Mouse (Mus musculus) ovary, postnatal 10 days (tissue): Measurements from ENCODE around the gene Cacul1.

ENCODE experiments used
- DNase-seq: peaks from one replicate; pipeline ENCODE4 v3.0.0; 2022; ENCODE audit warnings: low spot score

The Cacul1 gene

DNA sequence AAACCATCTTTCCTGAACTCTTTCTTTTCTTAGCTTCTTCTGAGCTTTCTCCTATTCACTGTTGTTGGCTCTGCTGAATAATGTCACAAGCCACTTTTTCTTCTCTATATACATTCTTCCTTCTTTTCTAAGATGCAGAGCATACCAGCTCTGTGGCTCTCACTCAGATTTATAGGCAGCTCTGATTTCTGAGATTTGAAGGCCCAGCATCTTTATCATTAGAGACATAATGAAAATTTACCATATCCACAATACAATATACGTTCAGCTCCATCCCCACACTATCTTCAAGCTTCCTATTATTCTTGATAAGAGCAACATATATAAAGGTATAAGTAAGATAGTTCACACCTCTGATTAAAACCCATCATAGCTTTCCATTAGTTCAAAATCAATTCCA, 50.7 kb downstream of the Cacul1 start:
- no peak for DNase-seq

DNA sequence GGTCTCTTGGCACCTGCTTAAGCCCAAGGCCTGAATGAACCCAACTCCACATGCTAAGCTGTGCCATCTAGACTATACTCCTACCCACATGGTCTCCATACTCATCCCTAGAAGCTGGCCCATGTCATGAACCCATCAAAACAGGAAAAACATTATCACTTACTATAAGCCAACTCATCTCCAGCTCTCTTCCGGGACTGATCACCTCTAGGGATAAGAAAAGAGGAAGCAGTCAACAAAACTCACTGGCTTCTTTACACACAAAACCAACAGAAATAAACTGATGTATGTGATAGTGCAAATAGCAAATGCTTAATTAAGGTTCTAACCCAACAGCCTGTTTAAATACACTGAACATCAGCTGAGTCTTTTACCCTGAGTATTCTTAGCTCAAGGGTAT, 51.5 kb downstream of the Cacul1 start:
- DNase-seq: no peak

DNA sequence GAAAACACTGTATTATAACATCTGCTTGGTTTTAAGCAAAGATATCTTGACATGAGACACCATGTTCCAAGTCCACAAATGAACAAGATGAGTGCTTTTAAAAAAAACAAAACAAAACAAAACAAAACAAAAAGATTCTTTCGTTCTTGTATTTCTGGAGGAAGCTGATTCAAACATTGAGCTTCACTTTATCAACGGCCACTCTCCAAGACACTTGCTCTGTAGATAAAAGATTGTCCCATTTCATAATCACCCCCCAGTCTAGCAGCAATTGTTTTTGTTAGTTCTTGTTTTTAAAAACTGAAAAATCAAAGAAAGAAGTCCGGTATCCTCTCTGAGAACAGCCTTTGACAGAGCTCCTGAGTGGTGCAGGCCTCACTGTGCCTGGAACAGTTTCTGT, 52.2 kb downstream of the Cacul1 start:
- DNase-seq: no peak

DNA sequence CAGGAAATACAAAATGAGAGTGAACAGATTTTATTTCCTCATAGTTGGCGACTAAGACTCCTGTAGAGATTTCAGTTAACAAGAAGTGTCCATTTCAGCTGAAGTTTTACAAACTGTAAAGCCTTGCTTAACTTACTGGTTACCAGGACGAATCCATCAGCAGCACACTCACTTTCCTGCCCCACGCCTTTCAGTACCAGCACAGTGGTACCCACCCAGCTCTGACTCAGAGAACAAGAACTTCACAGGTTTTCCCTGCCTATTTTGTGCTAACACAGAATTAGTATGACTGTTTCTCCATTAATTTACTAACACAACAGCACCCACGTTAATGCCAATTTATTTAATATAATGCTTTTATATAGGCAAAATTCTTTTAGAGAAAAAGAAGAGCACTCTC, 53.9 kb downstream of the Cacul1 start:
- DNase-seq: no peak

DNA sequence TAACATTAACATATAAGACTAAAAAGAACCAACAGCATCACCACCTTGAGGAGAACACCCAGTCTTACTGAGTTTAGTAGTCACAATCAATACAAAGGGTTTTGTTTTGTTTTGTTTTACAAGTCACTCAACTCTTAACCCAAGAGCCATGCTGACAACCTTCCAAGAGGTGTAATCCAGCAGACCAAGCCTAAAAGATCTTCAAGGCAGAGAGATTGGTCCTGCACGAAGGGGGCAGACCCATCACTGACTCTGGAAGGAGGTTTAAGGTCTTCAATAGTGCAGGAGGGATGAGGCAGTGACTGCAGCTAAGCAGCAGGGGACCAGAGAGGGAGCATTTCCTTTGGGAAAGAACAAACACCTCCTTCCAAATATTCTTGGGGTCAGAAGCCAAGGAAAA, 55.7 kb downstream of the Cacul1 start:
- DNase-seq: no peak

DNA sequence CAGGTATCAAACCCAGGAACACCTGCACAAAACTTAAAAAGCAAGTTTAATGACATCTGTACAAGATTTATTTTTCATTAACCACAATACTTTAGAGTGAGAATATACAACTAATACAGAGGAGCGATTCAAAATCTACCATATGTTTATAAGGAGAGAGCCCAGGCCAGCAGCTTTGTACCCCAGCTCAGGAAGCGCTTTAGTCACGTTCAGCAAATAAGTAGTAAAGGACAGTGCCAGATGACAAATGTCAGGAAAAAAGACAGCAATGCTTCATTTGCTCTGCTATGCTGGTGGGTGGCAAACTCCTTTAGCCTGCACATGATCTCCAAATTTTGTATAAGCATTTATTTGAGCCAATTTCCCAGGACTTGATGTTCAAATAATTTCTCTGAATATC, 56.1 kb downstream of the Cacul1 start:
- DNase-seq: no peak

DNA sequence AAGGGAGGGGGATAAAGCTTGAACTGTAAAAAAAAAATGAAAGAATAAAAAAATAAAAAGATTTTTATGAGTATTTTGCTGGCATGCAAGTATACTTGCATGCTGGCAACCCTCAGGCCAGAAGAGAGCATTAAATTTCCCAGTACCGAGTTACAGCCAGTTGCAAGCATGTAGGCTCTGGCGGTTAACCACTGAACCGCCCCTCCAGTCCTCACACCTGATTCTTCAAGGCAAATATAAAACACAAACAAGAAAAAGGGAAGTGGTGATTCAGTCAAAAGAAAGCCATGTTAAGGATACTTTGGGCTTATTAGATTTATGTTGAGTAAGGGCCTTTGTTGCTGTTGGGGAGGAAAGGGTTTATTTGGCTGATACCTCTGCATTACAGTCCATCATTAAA, 60.7 kb downstream of the Cacul1 start:
- no peak for DNase-seq

DNA sequence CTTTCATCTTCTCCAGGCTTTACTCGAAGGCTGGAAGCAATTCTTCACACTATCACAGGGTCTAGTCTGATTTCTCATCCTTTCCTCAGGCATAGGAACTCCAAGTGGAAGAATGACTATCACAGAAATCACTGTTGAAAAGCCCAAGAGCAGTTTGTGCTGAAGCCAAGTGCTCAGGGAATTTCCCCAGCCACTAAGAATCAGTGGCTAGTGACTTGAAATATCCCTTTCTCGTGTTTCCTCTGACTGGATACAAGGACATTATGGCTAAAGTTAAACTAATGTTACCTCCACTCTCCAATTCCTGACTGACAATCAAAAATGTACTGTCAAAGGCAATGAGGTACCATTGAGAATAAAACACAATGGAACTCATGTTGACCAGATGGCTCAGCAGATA, 65.8 kb downstream of the Cacul1 start:
- DNase-seq: no peak

DNA sequence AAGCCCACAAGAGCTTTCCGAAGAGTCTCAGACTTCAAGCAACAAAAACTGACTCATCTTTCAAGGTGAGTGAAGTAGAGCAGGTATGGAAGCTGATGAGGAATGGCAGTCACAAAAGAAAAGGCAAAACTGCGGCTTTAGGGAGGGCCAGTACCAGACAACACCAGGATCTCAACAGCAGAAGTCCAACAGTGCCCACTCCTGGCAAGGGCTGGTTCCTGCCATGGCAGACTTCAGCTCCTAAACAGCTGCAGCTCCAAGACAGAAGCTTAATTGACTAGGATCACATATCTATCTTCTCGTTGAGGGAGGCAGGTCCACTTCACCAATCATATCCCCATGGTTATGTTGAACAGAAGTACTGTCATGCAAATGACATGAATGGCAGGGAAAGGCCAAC, 67.4 kb downstream of the Cacul1 start:
- no peak for DNase-seq

DNA sequence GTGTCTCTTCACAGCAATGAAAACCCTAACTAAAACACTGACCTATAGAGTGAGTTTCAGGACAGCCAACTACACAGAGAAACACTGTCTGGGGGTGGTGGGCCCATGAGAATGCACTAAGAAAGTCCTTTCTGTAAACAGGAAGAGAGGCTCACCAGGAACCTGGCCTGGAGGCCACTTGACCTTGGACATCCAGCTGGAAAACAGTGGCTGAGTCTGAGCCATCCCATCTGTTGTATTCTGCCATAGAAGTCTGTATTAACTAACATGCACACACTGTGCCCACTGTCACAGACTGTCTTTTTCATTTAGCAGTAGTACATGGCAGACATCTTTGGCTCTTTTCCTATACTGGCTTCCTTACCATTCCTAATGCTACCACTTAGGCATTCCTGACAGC, 80.6 kb downstream of the Cacul1 start:
- no peak for DNase-seq

DNA sequence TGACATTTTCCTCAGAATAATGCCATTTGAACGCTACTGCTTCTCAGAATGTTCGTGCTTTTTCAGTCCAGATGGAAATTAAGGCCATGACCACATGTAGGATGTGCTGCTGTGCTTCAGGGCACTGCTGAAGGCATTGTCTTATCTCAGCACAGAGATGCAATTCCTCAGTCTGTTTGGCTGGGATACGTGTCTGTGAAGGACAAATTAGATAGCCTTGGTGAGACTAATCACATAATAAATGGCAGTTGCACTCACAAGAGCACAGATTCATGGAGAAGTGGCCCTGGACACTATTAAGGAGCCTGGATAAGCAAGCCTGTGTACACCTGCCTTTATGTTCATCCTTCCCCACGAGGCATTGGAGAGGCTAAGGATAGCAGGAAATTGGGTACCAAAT, 83.7 kb downstream of the Cacul1 start:
- DNase-seq: no peak

DNA sequence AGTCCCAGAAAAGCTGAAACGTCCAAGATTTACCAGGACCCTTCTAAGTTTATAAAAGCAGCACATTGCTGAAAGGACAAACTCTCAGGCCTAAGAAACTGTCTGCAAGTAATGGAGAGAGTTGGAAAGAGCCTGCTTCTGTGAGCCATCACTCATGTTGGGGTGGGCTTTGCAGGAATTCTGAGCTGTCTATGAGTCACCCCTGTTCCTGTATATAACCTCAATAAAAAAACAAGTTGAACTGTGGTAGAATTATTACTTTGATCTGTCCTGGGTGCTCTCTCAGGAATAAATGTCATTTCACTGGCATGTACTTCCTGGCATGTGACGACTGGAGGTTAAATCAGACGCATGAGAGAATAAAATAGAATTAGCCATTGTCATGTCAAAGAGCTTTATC, 85.1 kb downstream of the Cacul1 start:
- no peak for DNase-seq

DNA sequence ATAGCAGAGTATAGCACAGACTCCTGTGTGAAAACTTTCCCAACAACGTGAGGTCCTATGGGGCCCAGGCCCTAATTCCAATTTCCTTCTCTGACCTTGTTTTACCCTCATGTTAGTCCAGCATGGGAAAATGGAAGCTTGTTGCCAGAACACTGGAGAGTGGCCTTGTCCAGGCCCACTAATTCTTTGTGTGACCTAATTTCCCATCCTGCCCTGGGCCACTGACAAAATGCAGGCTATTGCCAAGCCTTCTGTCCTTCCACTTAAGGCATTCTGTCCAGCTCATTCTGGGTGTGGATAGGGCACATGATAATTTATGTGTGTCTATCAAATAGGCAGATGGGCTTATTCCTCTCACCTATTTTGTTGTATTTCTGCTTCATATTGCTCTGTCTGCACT, 91.3 kb downstream of the Cacul1 start:
- DNase-seq: no peak

DNA sequence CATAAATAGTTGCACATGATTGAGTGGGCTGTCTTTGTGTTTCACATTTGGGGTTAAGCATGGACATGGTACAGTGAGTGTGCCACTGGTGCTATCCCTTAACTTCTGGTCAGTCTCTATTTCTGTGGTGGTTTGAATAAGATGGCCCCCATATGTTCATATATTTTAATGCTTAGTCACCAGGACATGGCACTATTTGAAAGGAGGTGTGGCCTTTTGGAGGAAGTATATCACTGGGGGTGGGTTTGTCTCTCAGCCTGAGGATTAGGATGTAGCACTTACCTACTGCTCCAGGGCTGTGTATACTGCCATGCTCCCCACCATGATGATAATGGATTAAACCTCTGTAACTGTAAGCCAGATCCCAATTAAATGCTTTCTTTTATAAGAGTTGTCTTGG, 95.6 kb downstream of the Cacul1 start:
- no peak for DNase-seq

DNA sequence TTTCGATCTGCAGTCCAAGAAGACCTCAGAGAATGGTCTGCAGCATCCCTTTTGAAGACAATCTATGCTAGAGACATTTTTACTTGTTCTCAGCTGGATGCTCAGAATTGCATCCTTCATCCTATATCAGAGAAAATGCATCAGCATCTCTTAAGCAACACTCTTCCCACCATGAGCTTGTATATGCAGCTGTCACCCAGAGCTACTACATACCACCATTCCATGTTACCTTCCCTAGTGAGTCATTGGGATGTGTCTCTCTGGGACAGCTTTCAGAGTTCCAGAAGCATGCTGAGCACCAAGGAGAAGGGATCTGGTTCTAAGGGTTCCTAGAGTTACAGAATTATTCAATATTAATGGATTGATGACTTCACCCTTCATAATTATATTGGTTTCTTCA, 102.0 kb downstream of the Cacul1 start:
- DNase-seq: no peak

DNA sequence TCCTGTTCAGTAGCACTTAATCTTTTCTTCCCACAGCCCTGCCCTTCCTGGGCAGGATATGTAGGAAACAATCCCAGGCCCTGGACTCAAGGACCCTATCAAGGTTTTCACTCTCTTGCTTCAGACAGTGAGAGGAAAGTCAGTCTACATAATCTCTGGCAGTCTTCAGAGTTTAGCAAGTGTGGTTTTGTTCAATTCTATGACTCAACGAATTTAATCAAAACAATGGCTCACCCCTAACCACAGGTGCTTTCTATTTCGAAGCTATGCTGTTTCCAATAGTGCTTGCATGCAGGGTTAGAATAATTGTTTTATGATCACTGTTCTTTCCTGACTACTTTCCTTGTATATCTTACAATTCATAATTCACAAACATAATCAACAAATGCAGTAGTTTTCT, 103.0 kb downstream of the Cacul1 start:
- DNase-seq: no peak
